ENCODE assay signal across 25 mouse cellular contexts in genomic region chr12:81712618-81713017, GRCm38 (mm10).
A peak's percentile ranks its signal among the peaks of the same experiment; 100 is the strongest.
DNase-seq lines count a peak whose midpoint lies in the region; ATAC-seq lines count a peak whose summit lies in the region.
"Had no signal": no experiment of that assay in that cellular context is flagged by ENCODE, and none has a peak within 500 bp of the region (broad histone marks: within the 10 kb centered on the region; RNA-seq: fewer than 3 reads in every experiment).

No protein-coding gene starts in this region.

- no peaks in the 10 kb centered on the region for H3K36me3 ChIP-seq in lung, embryonic 15.5 days
- no peaks in the 10 kb centered on the region for H3K36me3 ChIP-seq in stomach, embryonic 14.5 days (ENCODE audit: control insufficient read depth, insufficient read depth, low read length)
- H3K36me3 ChIP-seq in stomach, embryonic 15.5 days: no peaks in the 10 kb centered on the region
- H3K36me3 ChIP-seq: embryonic facial prominence, embryonic 15.5 days; hindbrain, embryonic 10.5 days; hindbrain, embryonic 13.5 days had no signal

- peak; percentile 32; the same call in 1 of the 2 replicates for ATAC-seq in lung, embryonic 15.5 days (ENCODE audit: borderline replicate concordance, extremely low read depth, low FRiP score, low TSS enrichment)
- ATAC-seq in stomach, embryonic 14.5 days (ENCODE audit: insufficient number of reproducible peaks, insufficient read depth, low FRiP score, low read depth): peak; percentile 74
- ATAC-seq in stomach, embryonic 15.5 days (ENCODE audit: insufficient read depth, low FRiP score, low read depth): peak; percentile 78
- ATAC-seq: CD4-positive, CD25-positive, alpha-beta regulatory T cell, adult 4 months; forebrain, embryonic 14.5 days; forebrain, postnatal 0 days had no signal

- DNase-seq in lung, adult 18-20 months: no peak
- DNase-seq in urinary bladder, postnatal 14 days (ENCODE audit: low spot score): peak; percentile 71
- DNase-seq in urinary bladder, postnatal 10 days (ENCODE audit: low spot score): no peak
- DNase-seq in heart, postnatal 36 days: no peak
- DNase-seq in testis, postnatal 10 days (ENCODE audit: low spot score): no peak
- DNase-seq: adrenal gland, adult 2 months; adrenal gland, postnatal 14 days; cerebellum, adult 11-12 months; cerebellum, adult 8-10 months; cerebellum, postnatal 10 days; cerebellum, postnatal 36 days; embryo, embryonic 11 days; forebrain, postnatal 0 days; gastrocnemius, adult 2 months; gastrocnemius, postnatal 14 days; heart, adult 11 months had no signal

- WGBS in lung, embryonic 15.5 days: 69% methylated on average over 4 of the region's 4 CpGs
- WGBS in stomach, embryonic 14.5 days: 68% methylated on average over 4 of the region's 4 CpGs
- WGBS in stomach, embryonic 15.5 days: 70% methylated on average over 4 of the region's 4 CpGs

- intact Hi-C loops in heart, postnatal 36 days (cut with DNase I): loop anchor here (1.0 kb wide), 1 partner anchor 8 kb away; no protein-coding TSS in a partner anchor

- H3K4me2 ChIP-seq in lung, embryonic 15.5 days: no peak overlapping the region
- H3K4me2 ChIP-seq in stomach, embryonic 14.5 days (replicated peaks; ENCODE audit: low read depth, low read length): no peak overlapping the region
- H3K4me2 ChIP-seq in stomach, embryonic 15.5 days: no peak overlapping the region
- H3K4me2 ChIP-seq: embryonic facial prominence, embryonic 15.5 days; heart, embryonic 11.5 days; hindbrain, embryonic 13.5 days had no signal

- H3K4me3 ChIP-seq in lung, embryonic 15.5 days: no peak overlapping the region
- H3K4me3 ChIP-seq in stomach, embryonic 14.5 days (ENCODE audit: low read depth, low read length): no peak overlapping the region
- H3K4me3 ChIP-seq in stomach, embryonic 15.5 days (replicated peaks): no peak overlapping the region
- H3K4me3 ChIP-seq: embryonic facial prominence, embryonic 15.5 days; gastrocnemius, adult 2 months; hindbrain, embryonic 10.5 days; hindbrain, embryonic 13.5 days had no signal

- H3K9ac ChIP-seq in lung, embryonic 15.5 days: no peak overlapping the region
- H3K9ac ChIP-seq in stomach, embryonic 14.5 days (replicated peaks; ENCODE audit: low read depth, low read length): no peak overlapping the region
- H3K9ac ChIP-seq in stomach, embryonic 15.5 days: no peak overlapping the region
- H3K9ac ChIP-seq: embryonic facial prominence, embryonic 15.5 days; forebrain, postnatal 0 days; hindbrain, embryonic 13.5 days had no signal

- no peak overlapping the region for H3K27ac ChIP-seq in lung, embryonic 15.5 days
- no peak overlapping the region for H3K27ac ChIP-seq in stomach, embryonic 14.5 days (ENCODE audit: low read length)
- 0 out of 2 replicates have a peak overlapping the region, but pooled peaks have one; percentile 26 for H3K27ac ChIP-seq in stomach, embryonic 15.5 days
- H3K27ac ChIP-seq: embryonic facial prominence, embryonic 15.5 days; gastrocnemius, adult 2 months; hindbrain, embryonic 10.5 days; hindbrain, embryonic 13.5 days had no signal

- H3K4me1 ChIP-seq in lung, embryonic 15.5 days: 0 out of 2 replicates have a peak, but pooled peaks cover 8% of the 10 kb centered on the region
- H3K4me1 ChIP-seq in stomach, embryonic 14.5 days (ENCODE audit: control insufficient read depth, insufficient read depth, low read length): no peaks in the 10 kb centered on the region
- H3K4me1 ChIP-seq in stomach, embryonic 15.5 days: no peaks in the 10 kb centered on the region
- H3K4me1 ChIP-seq: embryonic facial prominence, embryonic 15.5 days; hindbrain, embryonic 10.5 days; hindbrain, embryonic 13.5 days had no signal

- no peaks in the 10 kb centered on the region for H3K27me3 ChIP-seq in lung, embryonic 15.5 days
- H3K27me3 ChIP-seq in stomach, embryonic 14.5 days (ENCODE audit: control insufficient read depth, insufficient read depth, low read length): no peaks in the 10 kb centered on the region
- H3K27me3 ChIP-seq in stomach, embryonic 15.5 days (replicated peaks): no peaks in the 10 kb centered on the region
- H3K27me3 ChIP-seq: embryonic facial prominence, embryonic 15.5 days; hindbrain, embryonic 13.5 days had no signal

- H3K9me3 ChIP-seq in lung, embryonic 15.5 days: no peaks in the 10 kb centered on the region
- no peaks in the 10 kb centered on the region; the same call in 1 of the 2 replicates for H3K9me3 ChIP-seq in stomach, embryonic 14.5 days (ENCODE audit: control insufficient read depth, low read depth, low read length)
- H3K9me3 ChIP-seq in stomach, embryonic 15.5 days: no peaks in the 10 kb centered on the region
- H3K9me3 ChIP-seq: embryonic facial prominence, embryonic 15.5 days had no signal
